Mouse (Mus musculus): ENCODE measurements at regions not wholly inside any gene's neighbourhood (a gene's known extent, or its start where the extent isn't known, plus 50 kb on each side); places are given as distances from the start of the nearest gene placed in this dataset.

DNA sequence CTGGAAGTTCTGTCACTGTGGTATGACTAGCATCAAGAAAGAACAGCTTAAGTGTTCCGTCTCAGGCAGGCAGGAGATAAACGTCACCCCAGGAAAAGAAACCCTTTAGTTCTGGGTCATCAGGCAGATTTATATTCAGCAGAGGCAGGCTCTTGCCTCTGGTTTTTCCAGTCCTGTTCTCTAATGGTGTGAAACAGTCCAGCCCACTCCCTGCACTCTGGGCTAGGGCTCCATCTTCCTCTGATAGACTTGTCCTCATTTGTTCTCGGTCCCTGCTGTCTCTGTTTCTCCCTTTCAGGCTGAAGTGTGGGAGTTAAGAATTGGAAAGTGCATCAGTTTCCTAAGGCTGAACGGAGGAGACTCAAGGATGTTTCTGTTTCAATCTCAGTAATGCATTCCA, 240.0 kb downstream of the Csl start:
- ATAC-seq (ENCODE audit: low FRiP score), result peak; percentile 30; the same call in 1 of the 2 replicates
- Histone ChIP-seq H3K36me3 (ENCODE audit: control insufficient read depth, insufficient read depth, low read length) (no peaks in the 10 kb centered on the region), H3K4me3 (ENCODE audit: low read depth, low read length) (no peak overlapping the region), H3K4me2 (no peak overlapping the region), H3K9me3 (ENCODE audit: control insufficient read depth, low read length) (no peaks in the 10 kb centered on the region), H3K27me3 (ENCODE audit: control insufficient read depth, insufficient read depth, low read length) (no peaks in the 10 kb centered on the region), H3K27ac (ENCODE audit: low read depth, low read length) (no peak overlapping the region), H3K4me1 (ENCODE audit: control insufficient read depth, insufficient read depth, low read length) (peaks cover 5% of the 10 kb centered on the region; the same call in 1 of the 2 replicates), H3K9ac (ENCODE audit: low read length) (no peak overlapping the region)
- DNase-seq (ENCODE audit: low spot score, missing footprints), result peak; percentile 82
- WGBS, result 20% methylated on average over 4 of the region's 4 CpGs

DNA sequence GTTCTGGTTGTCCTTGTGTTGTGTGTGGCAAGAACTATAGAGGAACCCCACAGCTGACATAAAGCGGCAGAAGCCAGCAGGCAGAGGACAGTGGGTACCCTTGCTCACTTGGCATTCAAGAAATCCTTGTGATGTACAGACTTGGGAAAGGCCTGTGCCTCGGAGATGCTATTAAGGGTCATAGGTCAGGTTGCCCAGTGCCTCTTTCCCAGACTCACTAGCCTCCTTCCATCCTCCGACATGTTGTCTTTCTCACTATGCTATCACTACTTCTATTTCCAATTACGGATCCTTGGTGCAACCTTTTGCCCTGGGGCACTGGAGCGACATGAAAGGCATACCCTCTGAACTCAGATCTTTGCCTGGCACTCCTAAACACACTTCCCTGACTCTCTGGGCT, 235.6 kb downstream of the Csl start:
- no peak for ATAC-seq (ENCODE audit: low FRiP score)
- Histone ChIP-seq H3K9ac (ENCODE audit: low read length) (no peak overlapping the region), H3K36me3 (ENCODE audit: control insufficient read depth, insufficient read depth, low read length) (no peaks in the 10 kb centered on the region), H3K4me2 (no peak overlapping the region), H3K4me3 (ENCODE audit: low read depth, low read length) (no peak overlapping the region), H3K27me3 (ENCODE audit: control insufficient read depth, insufficient read depth, low read length) (no peaks in the 10 kb centered on the region), H3K4me1 (ENCODE audit: control insufficient read depth, insufficient read depth, low read length) (peaks cover 5% of the 10 kb centered on the region; the same call in 1 of the 2 replicates), H3K9me3 (ENCODE audit: control insufficient read depth, low read length) (no peaks in the 10 kb centered on the region), H3K27ac (ENCODE audit: low read depth, low read length) (no peak overlapping the region)
- peak; percentile 84 for DNase-seq (ENCODE audit: low spot score, missing footprints)
- 69% methylated on average over 5 of the region's 5 CpGs for WGBS

DNA sequence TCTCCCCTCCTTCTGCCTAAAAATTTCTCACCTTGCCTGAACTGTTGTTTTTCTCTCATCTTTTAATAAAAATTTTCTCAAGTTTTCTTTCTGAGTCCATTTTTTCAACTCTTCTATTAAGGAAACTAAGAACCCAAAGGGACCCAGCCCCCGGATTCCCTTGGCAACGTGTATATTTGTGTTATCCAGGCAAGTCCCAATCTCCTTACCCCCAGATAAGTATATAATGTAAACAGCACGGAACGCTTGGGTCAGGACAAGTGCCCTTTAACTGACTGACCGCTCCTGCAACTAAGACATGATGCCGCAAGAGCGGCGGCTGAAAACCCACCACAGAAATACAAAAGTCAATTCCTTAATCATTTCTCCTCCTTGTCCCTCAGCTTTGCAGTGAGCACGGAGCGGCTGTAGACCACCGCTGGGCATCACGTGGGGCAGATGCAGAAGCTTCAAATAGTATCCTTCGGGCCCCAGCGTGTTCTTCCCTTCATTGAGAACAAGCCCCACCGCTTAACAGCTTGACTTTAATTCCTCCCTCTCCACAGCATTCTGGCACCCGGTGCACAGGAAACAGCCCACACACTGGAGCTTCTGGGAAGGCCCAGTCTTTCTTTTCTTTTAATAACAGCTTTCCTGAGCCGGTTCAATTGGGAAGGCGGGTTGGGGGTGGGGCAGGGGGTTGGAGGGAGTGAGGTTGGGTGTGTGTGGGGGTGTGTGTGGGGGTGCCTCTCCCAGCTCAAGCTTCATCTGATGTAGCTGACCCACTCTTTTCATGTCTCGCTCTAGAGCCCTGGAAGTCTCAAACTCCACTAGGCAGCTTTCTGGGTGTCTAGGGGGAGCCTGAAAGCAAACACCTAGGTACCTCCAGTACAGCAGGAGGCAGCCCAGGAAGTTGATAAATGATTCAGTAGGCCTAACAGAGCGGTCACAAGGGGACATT, 234.9 kb downstream of the Csl start:
- no peak overlapping the region for H3K4me3 ChIP-seq (ENCODE audit: low read depth, low read length)
- no peaks in the 10 kb centered on the region for H3K9me3 ChIP-seq (ENCODE audit: control insufficient read depth, low read length)
- H3K27me3 ChIP-seq (ENCODE audit: control insufficient read depth, insufficient read depth, low read length), result no peaks in the 10 kb centered on the region
- no peak overlapping the region for H3K27ac ChIP-seq (ENCODE audit: low read depth, low read length)
- H3K36me3 ChIP-seq (ENCODE audit: control insufficient read depth, insufficient read depth, low read length), result no peaks in the 10 kb centered on the region
- peak; percentile 57; the same call in 1 of the 2 replicates for ATAC-seq (ENCODE audit: low FRiP score)
- DNase-seq (ENCODE audit: low spot score, missing footprints), result peak; percentile 83
- peak overlapping the region; percentile 14; the same call in 1 of the 2 replicates for H3K4me2 ChIP-seq
- H3K9ac ChIP-seq (ENCODE audit: low read length), result no peak overlapping the region
- WGBS, result 32% methylated on average over 20 of the region's 20 CpGs
- peaks cover 4% of the 10 kb centered on the region; the same call in 1 of the 2 replicates for H3K4me1 ChIP-seq (ENCODE audit: control insufficient read depth, insufficient read depth, low read length)

DNA sequence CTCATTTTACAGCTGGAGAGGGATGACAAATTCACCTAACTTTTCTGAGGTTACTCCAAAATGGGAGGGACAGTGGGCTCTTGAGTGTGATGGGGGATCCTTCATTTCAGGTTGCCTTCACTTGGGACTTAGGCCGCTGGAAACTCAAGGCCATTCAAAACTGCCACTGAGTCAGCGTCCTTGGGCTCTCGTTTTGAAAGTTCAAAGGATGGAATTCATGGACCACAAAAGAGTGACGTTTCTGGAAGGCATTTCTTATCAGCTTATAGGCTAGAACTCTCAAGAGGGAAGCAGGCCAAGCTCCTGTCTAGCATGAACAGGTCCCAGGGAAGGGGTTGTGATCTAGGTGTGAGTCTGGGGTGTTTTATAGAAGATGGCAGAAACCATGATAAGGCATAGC, 233.3 kb downstream of the Csl start:
- Histone ChIP-seq H3K4me1 (ENCODE audit: control insufficient read depth, insufficient read depth, low read length) (no peaks in the 10 kb centered on the region), H3K36me3 (ENCODE audit: control insufficient read depth, insufficient read depth, low read length) (no peaks in the 10 kb centered on the region), H3K4me2 (no peak overlapping the region), H3K9ac (ENCODE audit: low read length) (no peak overlapping the region), H3K4me3 (ENCODE audit: low read depth, low read length) (no peak overlapping the region), H3K27ac (ENCODE audit: low read depth, low read length) (no peak overlapping the region), H3K9me3 (ENCODE audit: control insufficient read depth, low read length) (no peaks in the 10 kb centered on the region), H3K27me3 (ENCODE audit: control insufficient read depth, insufficient read depth, low read length) (no peaks in the 10 kb centered on the region)
- ATAC-seq (ENCODE audit: low FRiP score), result no peak
- WGBS, result 87% methylated on average over 4 of the region's 4 CpGs
- no peak for DNase-seq (ENCODE audit: low spot score, missing footprints)

DNA sequence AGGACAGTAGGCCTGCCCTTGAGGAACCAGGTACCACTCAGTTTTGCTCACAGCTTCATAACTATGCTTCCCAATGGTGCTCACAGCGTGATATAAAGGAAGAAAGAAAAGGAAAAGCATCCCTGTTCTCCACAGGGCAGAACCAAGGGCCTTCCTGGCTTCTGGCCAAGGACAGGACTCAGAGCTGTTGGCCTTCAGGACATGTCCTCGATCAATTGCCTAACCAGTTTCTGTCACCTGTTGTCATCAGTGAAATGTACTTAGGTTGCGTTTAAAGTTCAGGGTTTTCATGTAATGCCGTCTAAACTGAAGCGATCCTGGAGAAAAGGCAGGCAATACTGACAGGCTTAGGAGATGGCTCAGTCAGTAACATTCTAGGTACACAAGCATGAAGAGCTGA, 232.9 kb downstream of the Csl start:
- no peaks in the 10 kb centered on the region for H3K4me1 ChIP-seq (ENCODE audit: control insufficient read depth, insufficient read depth, low read length)
- DNase-seq (ENCODE audit: low spot score, missing footprints) (no peak), ATAC-seq (ENCODE audit: low FRiP score) (no peak)
- H3K9ac ChIP-seq (ENCODE audit: low read length), result no peak overlapping the region
- no peaks in the 10 kb centered on the region for H3K27me3 ChIP-seq (ENCODE audit: control insufficient read depth, insufficient read depth, low read length)
- WGBS, result 97% methylated on average over 5 of the region's 5 CpGs
- no peaks in the 10 kb centered on the region for H3K36me3 ChIP-seq (ENCODE audit: control insufficient read depth, insufficient read depth, low read length)
- no peak overlapping the region for H3K4me2 ChIP-seq
- no peak overlapping the region for H3K27ac ChIP-seq (ENCODE audit: low read depth, low read length)
- H3K9me3 ChIP-seq (ENCODE audit: control insufficient read depth, low read length), result no peaks in the 10 kb centered on the region
- no peak overlapping the region for H3K4me3 ChIP-seq (ENCODE audit: low read depth, low read length)

DNA sequence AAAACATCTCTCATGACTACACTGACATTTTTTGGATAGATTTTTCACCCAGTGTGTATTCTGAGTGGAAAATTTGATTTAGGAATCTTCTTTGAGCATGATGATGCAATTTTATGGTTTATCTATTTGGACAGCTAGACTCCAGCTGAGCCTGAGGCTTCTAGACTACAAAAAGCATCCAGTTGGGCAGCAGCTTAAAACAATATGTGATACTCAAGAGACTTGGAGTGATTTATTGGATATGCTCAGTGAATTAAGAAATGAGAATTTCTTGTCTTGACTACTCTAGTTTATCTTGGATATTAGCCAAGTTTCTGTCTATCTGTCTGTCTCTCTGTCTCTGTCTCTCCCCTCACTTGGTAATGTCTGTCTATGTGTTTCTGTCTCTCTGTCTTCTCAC, 228.4 kb downstream of the Csl start:
- H3K4me1 ChIP-seq (ENCODE audit: control insufficient read depth, insufficient read depth, low read length), result peaks cover 2% of the 10 kb centered on the region; the same call in 1 of the 2 replicates
- H3K9me3 ChIP-seq (ENCODE audit: control insufficient read depth, low read length), result no peaks in the 10 kb centered on the region
- DNase-seq (ENCODE audit: low spot score, missing footprints) (no peak), ATAC-seq (ENCODE audit: low FRiP score) (no peak)
- H3K27me3 ChIP-seq (ENCODE audit: control insufficient read depth, insufficient read depth, low read length), result no peaks in the 10 kb centered on the region
- no peak overlapping the region for H3K9ac ChIP-seq (ENCODE audit: low read length)
- H3K4me3 ChIP-seq (ENCODE audit: low read depth, low read length), result no peak overlapping the region
- no peak overlapping the region for H3K4me2 ChIP-seq
- H3K27ac ChIP-seq (ENCODE audit: low read depth, low read length), result no peak overlapping the region
- H3K36me3 ChIP-seq (ENCODE audit: control insufficient read depth, insufficient read depth, low read length), result no peaks in the 10 kb centered on the region

DNA sequence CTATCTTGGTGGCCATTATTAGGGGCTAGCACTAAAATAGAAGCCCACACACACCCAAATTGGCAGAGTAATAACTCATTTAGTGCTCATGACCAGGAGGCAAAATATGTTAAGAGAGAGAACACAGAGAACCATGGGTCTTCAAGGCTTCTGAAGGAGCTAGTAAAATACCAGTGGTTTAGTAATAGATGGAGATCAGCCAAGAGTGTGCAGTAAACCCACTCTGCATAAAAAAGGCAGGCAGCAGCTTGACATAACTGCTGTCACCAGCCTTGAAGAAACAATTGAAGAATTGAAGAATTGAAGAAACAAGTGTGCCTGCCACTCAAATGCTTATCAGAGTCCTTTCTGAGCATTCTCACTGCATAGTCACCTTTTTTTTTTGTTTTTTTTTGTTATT, 227.9 kb downstream of the Csl start:
- no peak for ATAC-seq (ENCODE audit: low FRiP score)
- H3K4me3 ChIP-seq (ENCODE audit: low read depth, low read length), result no peak overlapping the region
- no peaks in the 10 kb centered on the region for H3K9me3 ChIP-seq (ENCODE audit: control insufficient read depth, low read length)
- H3K4me1 ChIP-seq (ENCODE audit: control insufficient read depth, insufficient read depth, low read length), result peaks cover 2% of the 10 kb centered on the region; the same call in 1 of the 2 replicates
- DNase-seq (ENCODE audit: low spot score, missing footprints), result no peak
- H3K27me3 ChIP-seq (ENCODE audit: control insufficient read depth, insufficient read depth, low read length), result no peaks in the 10 kb centered on the region
- H3K9ac ChIP-seq (ENCODE audit: low read length), result no peak overlapping the region
- H3K27ac ChIP-seq (ENCODE audit: low read depth, low read length), result no peak overlapping the region
- no peaks in the 10 kb centered on the region for H3K36me3 ChIP-seq (ENCODE audit: control insufficient read depth, insufficient read depth, low read length)
- no peak overlapping the region for H3K4me2 ChIP-seq

DNA sequence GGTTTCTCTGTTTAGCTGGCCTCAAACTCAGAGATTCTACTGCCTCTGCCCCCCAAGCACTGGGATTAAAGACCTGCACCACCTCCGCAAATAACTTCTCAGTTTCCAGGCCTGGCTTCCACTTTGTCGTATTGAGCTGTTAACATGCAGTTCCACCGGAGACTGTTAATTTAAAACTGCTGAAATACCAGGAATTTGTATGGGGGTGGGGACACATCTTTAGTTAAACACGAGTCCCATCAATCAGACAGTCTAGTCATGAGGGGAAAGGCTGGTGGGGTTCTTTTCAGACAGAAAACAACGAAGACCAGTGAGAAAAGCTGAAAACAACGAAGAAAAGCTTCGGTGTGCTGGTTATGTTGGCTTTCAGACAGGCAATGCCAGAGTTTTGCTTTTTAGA, 227.5 kb downstream of the Csl start:
- no peaks in the 10 kb centered on the region for H3K9me3 ChIP-seq (ENCODE audit: control insufficient read depth, low read length)
- H3K36me3 ChIP-seq (ENCODE audit: control insufficient read depth, insufficient read depth, low read length), result no peaks in the 10 kb centered on the region
- H3K9ac ChIP-seq (ENCODE audit: low read length), result no peak overlapping the region
- H3K4me3 ChIP-seq (ENCODE audit: low read depth, low read length), result no peak overlapping the region
- ATAC-seq (ENCODE audit: low FRiP score) (no peak), DNase-seq (ENCODE audit: low spot score, missing footprints) (no peak)
- no peaks in the 10 kb centered on the region for H3K27me3 ChIP-seq (ENCODE audit: control insufficient read depth, insufficient read depth, low read length)
- no peak overlapping the region for H3K4me2 ChIP-seq
- WGBS, result 65% methylated on average over 7 of the region's 7 CpGs
- no peak overlapping the region for H3K27ac ChIP-seq (ENCODE audit: low read depth, low read length)
- peaks cover 2% of the 10 kb centered on the region; the same call in 1 of the 2 replicates for H3K4me1 ChIP-seq (ENCODE audit: control insufficient read depth, insufficient read depth, low read length)

DNA sequence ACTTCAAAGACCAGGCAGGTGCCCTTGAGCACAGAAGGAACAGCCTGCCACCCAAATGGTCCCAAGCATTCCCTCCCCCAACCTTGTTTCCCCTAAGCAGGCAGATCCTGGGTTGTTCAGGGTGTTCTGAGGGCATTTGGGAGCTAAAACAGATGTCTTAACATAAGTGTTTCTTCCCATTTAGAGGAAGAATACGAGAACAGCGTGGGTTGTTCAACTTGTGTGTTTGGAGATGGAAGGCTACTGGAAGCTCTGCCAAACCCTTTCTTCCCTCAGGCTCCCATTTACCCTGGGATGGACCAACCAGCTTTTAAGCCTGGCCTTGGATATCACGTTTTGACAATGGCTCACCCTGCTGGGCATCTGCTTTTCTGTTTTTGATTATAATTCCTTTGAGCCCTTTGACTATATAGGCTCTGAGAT, 226.8 kb downstream of the Csl start:
- H3K27me3 ChIP-seq (ENCODE audit: control insufficient read depth, insufficient read depth, low read length), result no peaks in the 10 kb centered on the region
- DNase-seq (ENCODE audit: low spot score, missing footprints), result no peak
- H3K9me3 ChIP-seq (ENCODE audit: control insufficient read depth, low read length), result no peaks in the 10 kb centered on the region
- no peak overlapping the region for H3K4me3 ChIP-seq (ENCODE audit: low read depth, low read length)
- peaks cover 2% of the 10 kb centered on the region; the same call in 1 of the 2 replicates for H3K4me1 ChIP-seq (ENCODE audit: control insufficient read depth, insufficient read depth, low read length)
- no peak overlapping the region for H3K4me2 ChIP-seq
- no peak overlapping the region for H3K9ac ChIP-seq (ENCODE audit: low read length)
- H3K27ac ChIP-seq (ENCODE audit: low read depth, low read length), result no peak overlapping the region
- whole genome bisulfite sequencing, result 66% methylated on average over 3 of the region's 3 CpGs
- no peaks in the 10 kb centered on the region for H3K36me3 ChIP-seq (ENCODE audit: control insufficient read depth, insufficient read depth, low read length)
- no peak for ATAC-seq (ENCODE audit: low FRiP score)
